Mouse (Mus musculus) frontal cortex, postnatal 10 days (tissue): ENCODE results near the gene Vmn1r132.
"Not testable (repeated sequence)": the region's sequence is repeated elsewhere in the genome, so short reads cannot be mapped to it uniquely, and the experiment has no call there.

ENCODE experiments used
- DNase-seq, 2 experiments: peaks; one replicate each; pipeline ENCODE4 v3.0.0; 2022; ENCODE audit warnings: low spot score in 2 of 2, mixed read lengths in 1 of 2

The Vmn1r132 gene

GRCm38 (mm10) chr7:21613792-21614191 is at the start of gene Vmn1r132:
Gene Vmn1r132, plus strand, starts transcription at chr7:21614092.
- not testable (repeated sequence) for DNase-seq
